Mouse (Mus musculus): ENCODE results near the gene Col6a6.

Col6a6 gene

GRCm38 (mm10) chr9:105739446-105739845 is 88.5 kb downstream of the Col6a6 start:
- in situ Hi-C loops (cut with MboI, MseI), result loop anchor here in 1 of 2 experiments (5.0 kb wide), 1 partner anchor 93 kb away; no protein-coding TSS in a partner anchor

DNA sequence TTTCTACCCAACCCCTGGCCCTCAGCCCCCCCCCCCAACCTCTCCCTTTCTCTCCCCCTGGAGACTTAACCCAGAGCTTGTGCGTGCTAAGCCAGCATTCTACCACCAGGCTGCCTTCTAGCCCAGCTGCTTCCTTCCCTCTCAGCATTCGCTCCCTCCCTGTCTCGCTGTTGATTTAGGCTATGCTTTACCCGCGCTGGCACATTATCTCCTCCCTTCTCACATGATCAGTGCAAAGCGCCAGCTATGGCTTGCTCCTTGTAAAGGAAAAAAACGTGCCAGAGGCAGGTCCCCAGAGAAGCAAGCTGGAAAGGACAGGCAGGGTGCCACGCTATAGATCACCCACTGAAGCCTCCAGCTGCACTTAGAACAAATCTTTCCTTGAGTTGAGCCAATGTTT is 90.5 kb downstream of the Col6a6 start:
- in situ Hi-C loops (cut with MboI, MseI), result loop anchor here in 1 of 2 experiments (5.0 kb wide), 1 partner anchor 95 kb away; no protein-coding TSS in a partner anchor

DNA sequence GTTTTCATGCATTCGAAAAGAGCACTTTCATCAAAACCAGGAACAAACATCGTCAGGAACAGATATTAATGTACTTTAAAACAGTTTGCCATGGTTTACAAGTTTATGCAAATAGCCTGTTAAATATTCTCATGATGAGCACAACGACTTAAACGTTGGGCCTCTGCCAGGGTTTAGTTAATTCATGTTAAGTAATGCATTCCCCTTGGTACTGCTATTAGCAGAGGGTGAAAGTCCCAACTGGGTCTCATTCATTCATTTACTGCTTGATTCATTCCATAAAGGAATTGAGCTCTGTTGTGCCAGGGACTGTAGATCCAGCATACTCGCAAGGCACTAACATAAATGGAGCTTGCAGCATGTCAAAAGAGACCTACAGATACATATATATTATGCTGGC is 92.8 kb downstream of the Col6a6 start:
- in situ Hi-C loops (cut with MboI, MseI), result loop anchor here in 1 of 2 experiments (5.0 kb wide), 1 partner anchor 97 kb away; no protein-coding TSS in a partner anchor

GRCm38 (mm10) chr9:105734651-105735050 is 93.3 kb downstream of the Col6a6 start:
- in situ Hi-C loops (cut with MboI, MseI), result loop anchor here in 1 of 2 experiments (5.0 kb wide), 1 partner anchor 98 kb away; no protein-coding TSS in a partner anchor

DNA sequence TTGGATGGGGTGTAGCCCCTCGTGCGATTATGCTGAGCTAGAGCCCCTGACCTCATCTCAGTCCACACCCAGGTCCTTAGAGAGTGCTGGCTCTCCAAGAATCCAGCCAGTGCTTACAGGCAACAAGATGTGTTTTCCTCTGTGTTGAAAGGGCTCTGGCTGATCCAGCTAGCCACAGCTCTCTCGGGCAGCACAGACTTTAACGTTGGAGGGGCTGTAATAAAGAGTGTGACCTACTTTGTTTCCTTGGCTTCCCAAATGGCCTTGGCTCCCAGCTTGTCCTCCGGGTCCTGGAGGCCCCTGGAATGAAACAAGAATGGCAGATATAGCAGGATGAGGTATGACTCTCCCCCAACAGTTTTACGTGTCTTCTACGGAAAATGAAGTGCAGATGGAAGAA is 96.0 kb downstream of the Col6a6 start:
- in situ Hi-C loops (cut with MboI, MseI), result no loop called here

- in situ Hi-C loops (cut with MboI, MseI), result no loop called here
Measured at GRCm38 (mm10) chr9:105720430-105720829, 107.5 kb downstream of the Col6a6 start.

DNA sequence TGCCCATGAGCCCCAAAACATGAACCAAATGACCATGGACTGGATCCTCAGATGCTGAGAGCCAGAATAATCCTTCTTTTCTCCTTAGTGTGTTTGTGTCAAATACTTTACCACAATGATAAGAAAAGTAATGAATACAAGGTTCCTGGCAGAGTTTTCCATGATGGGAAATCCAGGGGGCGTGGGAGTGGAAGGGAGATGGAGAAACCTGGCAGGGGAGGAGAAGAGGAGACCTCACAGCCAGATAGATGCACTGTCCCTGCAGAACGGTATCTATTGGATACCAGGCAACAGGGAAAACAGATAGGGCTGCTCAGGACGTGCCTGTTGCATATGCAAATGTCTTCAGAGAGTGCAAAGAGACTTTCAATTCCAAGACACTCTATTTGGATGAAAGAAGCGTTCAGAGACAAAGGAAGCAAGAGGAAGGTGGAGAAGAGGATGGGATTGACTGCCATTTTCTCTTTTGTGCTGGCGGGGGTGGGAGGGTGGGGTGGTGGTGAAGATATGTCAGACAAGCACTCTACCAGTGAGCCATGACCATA is 108.0 kb downstream of the Col6a6 start:
- in situ Hi-C loops (cut with MboI, MseI), result no loop called here

DNA sequence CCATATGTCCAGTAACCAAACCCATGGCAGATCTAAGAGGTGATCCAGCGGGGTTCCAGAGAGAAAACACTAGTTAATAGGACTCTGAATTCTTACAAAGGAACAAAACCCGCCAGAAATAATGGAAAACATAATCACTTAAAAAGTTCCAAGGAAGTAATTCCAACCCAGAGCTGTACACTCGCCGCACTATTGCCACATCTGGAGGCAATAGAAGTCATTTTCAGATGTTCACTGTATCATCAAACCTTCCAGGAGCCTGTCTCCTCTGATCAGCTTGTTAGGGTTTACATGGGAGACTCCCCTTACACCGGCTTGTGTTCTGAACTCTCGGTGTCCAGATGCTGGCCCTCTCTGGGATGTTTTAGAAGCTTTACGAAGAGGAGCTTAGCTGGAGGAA is 108.6 kb downstream of the Col6a6 start:
- in situ Hi-C loops (cut with MboI, MseI), result no loop called here

DNA sequence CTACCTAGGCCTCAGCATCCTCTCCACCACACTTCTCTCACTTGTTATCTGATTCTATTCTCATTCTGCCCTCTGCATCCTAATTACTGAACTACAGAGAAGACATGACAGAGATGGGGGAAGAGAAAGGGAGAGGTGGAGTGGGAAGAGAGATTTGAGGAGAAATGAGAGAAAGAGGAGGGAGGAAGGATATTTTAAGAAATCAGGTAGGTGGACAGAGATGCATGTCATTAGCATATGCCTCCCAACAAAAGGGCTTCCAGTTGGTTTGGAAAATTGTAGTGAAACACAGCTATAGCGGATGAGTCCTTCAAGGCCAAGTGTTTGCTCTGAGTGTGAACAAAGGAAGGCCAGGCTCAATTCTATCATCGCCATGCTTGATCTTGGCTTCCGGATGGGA is 115.9 kb downstream of the Col6a6 start:
- in situ Hi-C loops (cut with MboI, MseI), result no loop called here

- in situ Hi-C loops (cut with MboI, MseI), result no loop called here
Measured at GRCm38 (mm10) chr9:105705011-105705410, 122.9 kb downstream of the Col6a6 start.

DNA sequence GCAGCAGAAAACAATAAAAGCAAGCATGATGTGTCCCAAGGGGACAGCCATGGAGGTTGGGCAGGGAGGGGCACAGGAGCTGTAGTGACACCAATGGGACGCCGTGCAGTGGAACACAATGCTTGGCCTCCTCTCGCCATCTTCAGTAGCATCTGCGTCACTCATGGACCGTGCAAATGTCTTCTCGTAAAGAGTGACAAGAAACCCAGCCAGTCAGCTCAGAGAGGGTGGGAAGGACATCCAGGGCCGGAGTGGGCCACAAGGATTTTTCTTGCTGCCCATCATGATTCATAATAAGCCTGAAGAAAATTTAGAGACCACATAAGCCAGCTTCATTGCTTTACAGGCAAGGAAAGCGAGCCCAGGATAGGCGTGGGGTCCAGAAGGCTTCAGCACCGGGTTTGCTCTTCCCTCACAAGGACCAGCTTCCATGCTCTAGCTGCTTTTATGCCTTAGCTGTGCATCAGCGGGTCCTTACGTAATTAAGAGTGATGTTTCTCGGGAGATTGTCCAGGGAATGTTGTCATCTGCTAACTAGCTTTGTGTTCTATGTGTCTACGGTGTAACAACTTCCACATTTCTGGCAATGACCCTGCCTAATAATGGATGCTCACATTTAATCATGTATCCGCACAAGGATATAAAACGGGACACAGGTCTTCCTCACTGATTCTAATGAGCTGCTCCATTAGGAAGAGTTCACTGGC is 123.6 kb downstream of the Col6a6 start:
- in situ Hi-C loops (cut with MboI, MseI), result no loop called here

DNA sequence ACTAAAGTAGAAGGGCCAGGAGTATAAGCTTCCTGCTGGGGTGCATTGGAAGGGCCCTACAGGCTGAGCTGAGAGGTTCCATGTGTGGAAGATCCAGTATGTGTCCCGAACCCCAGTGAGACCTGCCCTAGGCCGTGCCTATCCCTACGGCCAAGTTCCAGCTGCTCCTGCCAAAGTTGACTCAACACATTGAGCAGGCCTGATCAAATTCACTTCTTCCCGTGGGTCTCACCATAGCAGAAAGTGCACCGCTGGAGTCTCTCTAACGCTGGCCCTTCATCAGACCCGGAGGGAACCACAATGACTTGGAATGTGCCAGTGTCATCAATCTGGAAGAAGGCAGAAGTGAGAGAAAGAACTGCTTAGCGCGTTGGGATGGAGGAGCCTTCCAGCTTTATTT is 126.0 kb downstream of the Col6a6 start:
- in situ Hi-C loops (cut with MboI, MseI), result no loop called here

GRCm38 (mm10) chr9:105700702-105701101 is 127.3 kb downstream of the Col6a6 start:
- in situ Hi-C loops (cut with MboI, MseI), result no loop called here

DNA sequence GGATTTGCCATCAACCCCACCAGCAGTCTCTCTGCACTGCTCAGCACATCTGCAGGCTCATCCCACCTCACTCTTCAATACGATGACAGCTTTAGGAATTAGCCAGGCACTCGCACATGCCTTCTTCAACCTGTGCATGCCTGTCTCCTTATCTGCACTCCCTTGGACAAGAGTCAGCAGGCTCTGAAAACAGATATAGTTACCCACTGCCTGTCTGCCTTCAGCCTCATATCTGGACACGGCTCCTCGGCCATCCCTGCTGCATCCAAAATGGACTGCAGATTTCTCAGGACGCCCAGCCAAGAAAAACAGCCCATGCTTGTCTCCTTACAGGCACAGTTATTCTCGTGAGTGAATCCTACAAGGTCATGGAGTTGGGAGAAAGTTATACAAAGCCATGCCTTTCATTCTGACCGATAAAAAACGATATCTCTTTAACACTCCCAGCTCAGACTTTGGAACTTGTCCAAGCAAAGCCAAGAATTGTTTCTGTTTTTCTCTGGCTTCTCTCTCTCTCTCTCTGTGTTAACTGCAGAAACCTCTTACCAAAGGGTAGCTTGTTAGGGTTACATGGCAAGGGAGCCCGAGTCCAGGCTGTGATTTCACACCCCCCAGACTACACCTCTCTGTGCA is 130.1 kb downstream of the Col6a6 start:
- in situ Hi-C loops (cut with MboI, MseI), result no loop called here

DNA sequence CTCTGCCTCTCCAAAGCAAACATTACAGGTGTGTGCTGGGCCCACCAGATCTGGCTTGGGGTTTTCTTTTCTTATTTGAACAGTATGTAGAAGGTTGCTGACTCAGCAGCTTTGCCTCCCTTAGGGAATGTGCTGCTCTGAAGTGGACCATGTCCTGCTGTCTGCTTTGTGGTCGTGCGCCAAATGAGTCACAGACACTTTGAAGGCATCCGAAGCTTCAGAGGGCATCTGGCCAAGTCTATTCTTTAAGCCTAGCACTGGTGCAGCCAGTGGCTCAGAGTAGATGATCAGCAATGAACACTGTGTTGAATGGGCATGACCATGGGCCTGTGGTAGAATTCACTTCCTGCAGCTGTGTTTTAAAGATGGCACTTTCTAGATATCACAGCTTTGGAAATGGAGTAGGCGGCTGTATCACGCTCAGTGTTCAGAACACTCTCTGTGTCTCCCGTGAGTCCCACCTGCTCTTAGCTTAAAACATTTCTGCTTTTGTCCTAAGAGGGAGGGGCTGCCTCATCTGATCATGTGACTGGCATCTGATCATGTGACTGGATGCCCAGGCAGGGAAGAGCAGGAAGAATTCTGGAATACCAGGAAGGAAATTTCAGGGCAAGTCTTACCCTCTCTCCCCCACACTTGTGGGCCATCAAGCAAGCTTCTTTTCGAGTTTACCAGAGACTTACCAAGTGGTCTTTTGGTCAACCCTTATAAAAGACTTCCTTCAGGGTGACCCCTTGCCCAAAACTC is 131.0 kb downstream of the Col6a6 start:
- in situ Hi-C loops (cut with MboI, MseI), result no loop called here

- in situ Hi-C loops (cut with MboI, MseI), result no loop called here
Measured at GRCm38 (mm10) chr9:105693854-105694253, 134.1 kb downstream of the Col6a6 start.

GRCm38 (mm10) chr9:105693056-105693455 is 134.9 kb downstream of the Col6a6 start:
- in situ Hi-C loops (cut with MboI, MseI), result no loop called here

DNA sequence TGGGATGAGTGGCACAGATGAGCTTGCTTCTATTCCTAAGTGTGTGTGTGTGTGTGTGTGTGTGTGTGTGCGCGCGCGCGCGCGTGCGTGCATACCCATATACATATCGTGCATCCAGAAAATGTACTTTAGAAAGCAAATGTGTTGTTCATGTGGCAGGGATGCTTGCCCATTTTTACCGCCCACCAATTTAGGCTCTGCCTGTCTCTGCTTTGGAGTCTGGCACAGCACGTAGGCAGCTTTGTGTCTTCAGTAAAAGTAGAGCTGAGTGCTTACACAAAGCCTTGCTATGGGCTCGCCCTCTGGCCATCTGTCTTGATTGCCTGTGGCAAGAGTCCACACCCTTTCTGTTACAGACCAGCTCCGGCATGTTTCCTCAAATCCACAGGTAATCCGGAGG is 135.5 kb downstream of the Col6a6 start:
- in situ Hi-C loops (cut with MboI, MseI), result no loop called here

GRCm38 (mm10) chr9:105689485-105689884 is 138.5 kb downstream of the Col6a6 start:
- in situ Hi-C loops (cut with MboI, MseI), result no loop called here

- in situ Hi-C loops (cut with MboI, MseI), result no loop called here
Measured at GRCm38 (mm10) chr9:105684549-105685165, 143.3 kb downstream of the Col6a6 start.

DNA sequence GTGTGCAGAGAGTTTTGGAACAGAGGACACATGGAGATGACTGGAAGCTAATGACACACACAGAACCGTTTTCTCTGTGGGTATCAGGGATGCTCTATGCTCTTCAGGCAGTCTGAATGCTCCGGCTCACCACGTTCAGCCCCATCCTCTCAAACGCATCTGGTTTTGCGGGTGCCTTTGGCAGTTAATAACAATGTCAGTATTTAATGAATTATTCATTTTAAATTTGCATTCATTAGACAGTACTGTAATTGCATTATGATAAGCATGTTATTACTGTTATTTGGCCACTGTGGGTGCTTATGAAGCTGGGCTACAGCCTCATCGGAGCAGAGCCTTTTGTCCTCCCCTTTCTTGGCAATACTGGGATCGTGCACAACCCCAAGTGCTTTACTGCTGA is 146.6 kb downstream of the Col6a6 start:
- in situ Hi-C loops (cut with MboI, MseI), result no loop called here

DNA sequence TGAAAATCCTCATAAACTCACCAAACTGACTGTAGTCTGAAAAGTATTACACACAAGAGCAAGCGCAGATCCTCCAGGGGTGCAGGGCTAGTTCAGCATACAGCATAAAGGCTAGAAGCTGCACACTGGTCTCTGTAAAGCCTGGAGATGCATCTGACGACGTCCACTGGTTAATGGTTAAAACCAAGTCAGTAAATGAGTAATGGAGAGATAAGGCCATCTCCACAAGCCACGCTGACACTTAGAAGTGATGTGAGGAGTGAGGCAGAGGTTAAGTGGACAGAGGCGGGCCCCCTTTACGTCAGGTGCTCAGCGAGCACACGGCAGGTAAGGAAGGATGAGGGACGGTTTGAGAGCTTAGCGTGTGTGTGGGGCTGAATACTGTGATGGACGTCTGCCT is 152.0 kb downstream of the Col6a6 start:
- in situ Hi-C loops (cut with MboI, MseI), result no loop called here
